Mouse (Mus musculus) ES-Bruce4 (cell line): ENCODE results near the gene Brsk1. TPM values are rescaled to one million over a fixed set of nuclear protein-coding genes. Genes with fewer than 3 reads are reported as not detected.

Experiments
- H3K27ac ChIP-seq: 2 replicates; pipeline ENCODE4 v1.5.1; 2012; ENCODE audit warnings: low read length, inconsistent platforms; ENCODE audit not compliant: insufficient read depth
- H3K27me3 ChIP-seq: 2 replicates; pipeline ENCODE4 v1.6.1; 2012; ENCODE audit warnings: mild to moderate bottlenecking, low read length, inconsistent platforms; ENCODE audit not compliant: control insufficient read depth, poor library complexity, insufficient read depth, severe bottlenecking
- H3K36me3 ChIP-seq: 2 replicates; pipeline ENCODE4 v1.6.1; 2012; ENCODE audit warnings: inconsistent platforms, mild to moderate bottlenecking, low read length, moderate library complexity; ENCODE audit not compliant: control insufficient read depth, poor library complexity, insufficient read depth, severe bottlenecking
- H3K4me1 ChIP-seq: one replicate; pipeline ENCODE4 v1.8.1; 2011; ENCODE audit warnings: low read length; ENCODE audit not compliant: control insufficient read depth, insufficient read depth
- H3K4me3 ChIP-seq: 2 replicates; pipeline ENCODE4 v1.5.1; 2011; ENCODE audit warnings: low read depth, mild to moderate bottlenecking, low read length
- H3K9ac ChIP-seq: 2 replicates; pipeline ENCODE4 v1.6.1; 2012; ENCODE audit warnings: low read depth, mild to moderate bottlenecking, inconsistent platforms; ENCODE audit not compliant: poor library complexity, severe bottlenecking
- H3K9me3 ChIP-seq: replicated peaks from 2 replicates; pipeline ENCODE4 v1.6.1; 2012; ENCODE audit warnings: mild to moderate bottlenecking, low read length, inconsistent platforms; ENCODE audit not compliant: control insufficient read depth, poor library complexity, insufficient read depth, severe bottlenecking
- CTCF ChIP-seq: IDR thresholded peaks from one replicate; pipeline ENCODE4 v1.8.1; 2011; ENCODE audit warnings: low read depth, low read length
- EP300 ChIP-seq: IDR thresholded peaks from 2 replicates; pipeline ENCODE4 v1.6.1; 2011; ENCODE audit warnings: low read depth, low read length; ENCODE audit not compliant: insufficient read depth
- POLR2A ChIP-seq: IDR thresholded peaks from one replicate; pipeline ENCODE4 v1.8.1; 2011; ENCODE audit warnings: low read length; ENCODE audit not compliant: insufficient read depth
- polyA plus RNA-seq: library from polyadenylated mRNA; stranded (reverse); fragments of >200 nt; gene quantifications from 2 replicates; pipeline ENCODE4 v1.2.4, GENCODE M21; 2011; ENCODE audit warnings: low read depth; ENCODE audit not compliant: missing spikeins, insufficient read depth, insufficient read length

The Brsk1 gene
- polyA plus RNA-seq, 1 experiment = 10.9 TPM

GRCm38 (mm10) chr7:4684203-4684602, 6.2 kb upstream of the Brsk1 start:
- Histone ChIP-seq H3K4me1 (no peaks in the 10 kb centered on the region), H3K27me3 (no peaks in the 10 kb centered on the region), H3K36me3 (peaks cover 3% of the 10 kb centered on the region; the same call in 1 of the 2 replicates), H3K9ac (peak overlapping the region; percentile 33), H3K4me3 (peak overlapping the region; percentile 90), H3K27ac (no peak overlapping the region), H3K9me3 (no peaks in the 10 kb centered on the region)
- no peak for TF ChIP-seq EP300
- no peak for TF ChIP-seq CTCF
- TF ChIP-seq POLR2A = no peak

GRCm38 (mm10) chr7:4684632-4685417, 5.6 kb upstream of the Brsk1 start, which contains the start of gene Hspbp1:
Hspbp1 (minus strand) TSS chr7:4685068.
- H3K36me3 ChIP-seq = peaks cover 3% of the 10 kb centered on the region; the same call in 1 of the 2 replicates
- H3K27ac ChIP-seq = 0 out of 2 replicates have a peak within 1 kb of the TSS, but pooled peaks have one; percentile 34
- H3K4me1 ChIP-seq = no peaks in the 10 kb centered on the region
- no peaks in the 10 kb centered on the region for H3K9me3 ChIP-seq
- H3K27me3 ChIP-seq = no peaks in the 10 kb centered on the region
- no peak for TF ChIP-seq CTCF
- TF ChIP-seq EP300 = no peak
- no peak for TF ChIP-seq POLR2A
- peak within 1 kb of the TSS; percentile 33 for H3K9ac ChIP-seq
- H3K4me3 ChIP-seq = peak within 1 kb of the TSS; percentile 90

GRCm38 (mm10) chr7:4690951-4691653, 698 bp downstream of the Brsk1 start:
- no peak overlapping the region for H3K27ac ChIP-seq
- no peaks in the 10 kb centered on the region for H3K27me3 ChIP-seq
- TF ChIP-seq CTCF (no peak), EP300 (no peak), POLR2A (no peak)
- H3K4me3 ChIP-seq = peak overlapping the region; percentile 62
- H3K9me3 ChIP-seq = no peaks in the 10 kb centered on the region
- H3K9ac ChIP-seq = peak overlapping the region; percentile 99
- H3K4me1 ChIP-seq = peaks cover 5% of the 10 kb centered on the region
- no peaks in the 10 kb centered on the region for H3K36me3 ChIP-seq

GRCm38 (mm10) chr7:4693004-4693403, 2.6 kb downstream of the Brsk1 start:
- H3K4me3 ChIP-seq = no peak overlapping the region
- TF ChIP-seq EP300 = no peak
- no peak for TF ChIP-seq CTCF
- no peak for TF ChIP-seq POLR2A
- no peak overlapping the region for H3K9ac ChIP-seq
- H3K27me3 ChIP-seq = no peaks in the 10 kb centered on the region
- H3K27ac ChIP-seq = no peak overlapping the region
- peaks cover 5% of the 10 kb centered on the region for H3K4me1 ChIP-seq
- H3K36me3 ChIP-seq = no peaks in the 10 kb centered on the region; the same call in 1 of the 2 replicates
- no peaks in the 10 kb centered on the region for H3K9me3 ChIP-seq

GRCm38 (mm10) chr7:4702334-4702733, 11.9 kb downstream of the Brsk1 start:
- TF ChIP-seq POLR2A (no peak), EP300 (peak; percentile 80)
- Histone ChIP-seq H3K4me1 (peaks cover 2% of the 10 kb centered on the region), H3K36me3 (no peaks in the 10 kb centered on the region), H3K9me3 (no peaks in the 10 kb centered on the region), H3K9ac (no peak overlapping the region), H3K27ac (peak overlapping the region; percentile 74), H3K27me3 (no peaks in the 10 kb centered on the region), H3K4me3 (no peak overlapping the region)
